Mouse (Mus musculus): Measurements from ENCODE around the gene Ccdc18. TPM values are rescaled to one million over a fixed set of nuclear protein-coding genes. Genes with fewer than 3 reads are reported as not detected.
A peak's percentile ranks its signal among the peaks of the same experiment; 100 is the strongest.
"Not testable (repeated sequence)": the region's sequence is repeated elsewhere in the genome, so short reads cannot be mapped to it uniquely, and the experiment has no call there.

The Ccdc18 gene
- polyA plus RNA-seq, 1 experiment from 2014 or later: 9.2 TPM

GRCm38 (mm10) chr5:108269811-108270151 is 137.1 kb downstream of the Ccdc18 start:
- Histone ChIP-seq H3K9me3 (replicated peaks; ENCODE audit: control insufficient read depth, low read length) (no peaks in the 10 kb centered on the region), H3K4me3 (replicated peaks; ENCODE audit: low read length) (peak overlapping the region; percentile 99), H3K9ac (ENCODE audit: low read length) (peak overlapping the region; percentile 98), H3K36me3 (ENCODE audit: control insufficient read depth, insufficient read depth, low read length) (no peaks in the 10 kb centered on the region), H3K27ac (ENCODE audit: low read length) (peak overlapping the region; percentile 98; the same call in 1 of the 2 replicates), H3K4me1 (ENCODE audit: control insufficient read depth, insufficient read depth, low read length) (peaks cover 9% of the 10 kb centered on the region), H3K27me3 (ENCODE audit: control insufficient read depth, insufficient read depth, low read length) (no peaks in the 10 kb centered on the region), H3K4me2 (ENCODE audit: low read depth, low read length) (peak overlapping the region; percentile 73)
- ATAC-seq (ENCODE audit: insufficient read depth, low FRiP score): no peak
- WGBS: 5% methylated on average over 7 of the region's 7 CpGs

DNA sequence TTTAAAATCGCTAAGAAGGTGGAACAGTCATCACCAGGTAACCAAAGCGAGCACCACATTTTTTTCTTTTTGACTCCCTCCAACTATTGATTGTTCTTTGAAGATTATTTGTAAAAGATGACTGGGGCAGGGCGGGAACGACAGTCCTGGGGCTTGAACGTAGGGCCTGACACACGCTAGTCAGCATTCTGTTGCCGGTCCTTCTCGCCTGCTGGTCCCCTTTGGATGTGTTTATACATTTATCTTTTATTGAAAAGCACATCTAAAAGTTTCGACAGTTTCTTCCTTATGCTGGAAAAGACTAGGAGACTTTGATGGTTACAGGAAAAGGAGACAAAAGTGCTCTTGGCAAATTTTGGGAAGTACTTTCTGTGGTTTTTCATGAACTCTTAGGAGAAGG is 137.7 kb downstream of the Ccdc18 start:
- Histone ChIP-seq H3K4me1 (ENCODE audit: control insufficient read depth, insufficient read depth, low read length) (peaks cover 9% of the 10 kb centered on the region), H3K27ac (ENCODE audit: low read length) (no peak overlapping the region), H3K36me3 (ENCODE audit: control insufficient read depth, insufficient read depth, low read length) (no peaks in the 10 kb centered on the region), H3K4me3 (replicated peaks; ENCODE audit: low read length) (peak overlapping the region; percentile 99), H3K9ac (ENCODE audit: low read length) (peak overlapping the region; percentile 98; the same call in 1 of the 2 replicates), H3K4me2 (ENCODE audit: low read depth, low read length) (peak overlapping the region; percentile 73), H3K27me3 (ENCODE audit: control insufficient read depth, insufficient read depth, low read length) (no peaks in the 10 kb centered on the region), H3K9me3 (replicated peaks; ENCODE audit: control insufficient read depth, low read length) (no peaks in the 10 kb centered on the region)
- WGBS: 20% methylated on average over 9 of the region's 9 CpGs
- no peak for ATAC-seq (ENCODE audit: insufficient read depth, low FRiP score)

DNA sequence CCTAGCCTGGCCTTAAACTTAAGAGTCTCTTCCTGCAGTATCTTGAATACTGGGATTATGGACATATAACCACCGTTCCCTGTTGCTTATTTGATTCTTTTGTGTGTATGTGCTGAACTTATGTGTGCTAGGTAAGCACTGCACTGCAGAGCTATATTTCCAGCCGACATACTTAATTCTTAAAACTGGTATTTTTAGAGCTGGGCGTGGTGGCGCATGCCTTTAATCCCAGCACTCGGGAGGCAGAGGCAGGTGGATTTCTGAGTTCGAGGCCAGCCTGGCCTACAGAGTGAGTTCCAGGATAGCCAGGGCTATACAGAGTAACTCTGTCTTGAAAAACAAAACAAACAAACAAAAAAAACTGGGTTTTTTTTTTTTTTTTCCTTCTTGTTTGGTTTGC is 138.7 kb downstream of the Ccdc18 start:
- ATAC-seq (ENCODE audit: insufficient read depth, low FRiP score); H3K36me3 ChIP-seq (ENCODE audit: control insufficient read depth, insufficient read depth, low read length): not testable (repeated sequence)

More for the DNA sequence above, 138.7 kb downstream of the Ccdc18 start:
- 88% methylated on average over 6 of the region's 6 CpGs for WGBS
- not testable (repeated sequence) for H3K4me1 ChIP-seq (ENCODE audit: control insufficient read depth, insufficient read depth, low read length); H3K27ac ChIP-seq (ENCODE audit: low read length); H3K27me3 ChIP-seq (ENCODE audit: control insufficient read depth, insufficient read depth, low read length); H3K9me3 ChIP-seq (replicated peaks; ENCODE audit: control insufficient read depth, low read length); H3K9ac ChIP-seq (ENCODE audit: low read length); H3K4me3 ChIP-seq (replicated peaks; ENCODE audit: low read length)
- peak overlapping the region; percentile 49 for H3K4me2 ChIP-seq (ENCODE audit: low read depth, low read length)

Other genes with a start within 250 kb of the Ccdc18 start
- 60.0 and 63.3 TPM in 2 replicates for gene Rpl5, start 232.4 kb upstream of the Ccdc18 start, polyA plus RNA-seq (2015; fragmentation: Nextera tagmentation; extraction: Ambion mirVana)
- 30.0 and 32.1 TPM in 2 replicates for gene Fam69a, start 145.8 kb upstream of the Ccdc18 start, polyA plus RNA-seq (2015; fragmentation: Nextera tagmentation; extraction: Ambion mirVana)
- 55.4 and 57.0 TPM in 2 replicates for gene Mtf2, start 67.2 kb upstream of the Ccdc18 start, polyA plus RNA-seq (2015; fragmentation: Nextera tagmentation; extraction: Ambion mirVana)
- gene Tmed5, start 255 bp upstream of the Ccdc18 start, polyA plus RNA-seq (2015; fragmentation: Nextera tagmentation; extraction: Ambion mirVana): 43.7 and 52.0 TPM in 2 replicates
- 43.3 and 43.9 TPM in 2 replicates for gene Dr1, start 136.0 kb downstream of the Ccdc18 start, polyA plus RNA-seq (2015; fragmentation: Nextera tagmentation; extraction: Ambion mirVana)
- 8.0 and 8.8 TPM in 2 replicates for gene Pigg, start 179.7 kb downstream of the Ccdc18 start, polyA plus RNA-seq (2015; fragmentation: Nextera tagmentation; extraction: Ambion mirVana)
- 0.12 TPM in 1 of 2 replicates, not detected in the other for gene Gm42517, start 235.0 kb downstream of the Ccdc18 start, polyA plus RNA-seq (2015; fragmentation: Nextera tagmentation; extraction: Ambion mirVana)

Measured in stomach, embryonic 16.5 days (tissue).